Mouse (Mus musculus): Measurements from ENCODE around the gene Ccdc33. TPM values are rescaled to one million over a fixed set of nuclear protein-coding genes. Genes with fewer than 3 reads are reported as not detected.

Gene Ccdc33
- total and polyA plus RNA-seq, 3 experiments, result 0.21 to 1.0 TPM; not detected in 1

GRCm38 (mm10) chr9:58053544-58053943, 65.1 kb downstream of the Ccdc33 start:
- no peak overlapping the region for H3K4me3 ChIP-seq (replicated peaks in 1 of 3; ENCODE audit: low read depth in 2 of 3, low read length in 2 of 3, poor library complexity in 1 of 3)
- dilution Hi-C loops (cut with MboI; ENCODE audit: extremely low pct_ligation_motif_present, extremely low pct_unique_long_range_greater_than_20kb, low sequenced_read_pairs) (no loop called here), in situ Hi-C loops (cut with MboI; ENCODE audit: low pct_ligation_motif_present, low pct_unique_long_range_greater_than_20kb, low sequenced_read_pairs) (no loop called here)
- no peak for DNase-seq (ENCODE audit: extremely low read depth)
- H3K27me3 ChIP-seq (replicated peaks), result peaks cover 34% of the 10 kb centered on the region
- H3K27ac ChIP-seq (ENCODE audit: insufficient read depth, low read depth), result no peak overlapping the region
- no peak overlapping the region for H3K9ac ChIP-seq (ENCODE audit: insufficient read depth, low read depth)
- H3K79me2 ChIP-seq (replicated peaks; ENCODE audit: control insufficient read depth, extremely low read depth, insufficient read depth, poor library complexity, severe bottlenecking), result no peaks in the 10 kb centered on the region
- TF ChIP-seq UBTF (IDR thresholded peaks at IDR 0.05; ENCODE audit: low read depth, low read length) (no peak), IRF4 (IDR thresholded peaks at IDR 0.05; ENCODE audit: low read depth, low read length) (no peak), ZC3H11A (IDR thresholded peaks at IDR 0.05; ENCODE audit: low read depth, low read length) (no peak), EP300 (IDR thresholded peaks at IDR 0.05; ENCODE audit: low read length) (no peak), ELF1 (IDR thresholded peaks at IDR 0.05; ENCODE audit: low read depth, low read length) (no peak), HCFC1 (IDR thresholded peaks at IDR 0.05; ENCODE audit: low read depth, low read length) (no peak), ZMIZ1 (IDR thresholded peaks at IDR 0.05; ENCODE audit: low read depth, low read length) (no peak), SMC3 (IDR thresholded peaks at IDR 0.05; ENCODE audit: low read depth, low read length) (no peak)
- H3K36me3 ChIP-seq (replicated peaks in 1 of 2; ENCODE audit: control insufficient read depth in 1 of 2, insufficient read depth in 1 of 2, low read length in 1 of 2), result no peaks in the 10 kb centered on the region
- H3K4me1 ChIP-seq (ENCODE audit: control insufficient read depth in 1 of 2, insufficient read depth in 2 of 2), result peaks cover 0 to 16% of the 10 kb centered on the region in 2 experiments; a peak in 2 of 4 replicates
- H3K9me3 ChIP-seq (replicated peaks; ENCODE audit: low read length), result no peaks in the 10 kb centered on the region
- H3K4me2 ChIP-seq (ENCODE audit: insufficient read depth, low read depth, poor library complexity, severe bottlenecking), result no peak overlapping the region

GRCm38 (mm10) chr9:58053102-58053501, 65.5 kb downstream of the Ccdc33 start:
- H3K4me2 ChIP-seq (ENCODE audit: insufficient read depth, low read depth, poor library complexity, severe bottlenecking), result no peak overlapping the region
- H3K4me1 ChIP-seq (ENCODE audit: control insufficient read depth in 1 of 2, insufficient read depth in 2 of 2), result peaks cover 3 to 21% of the 10 kb centered on the region in 2 experiments; a peak in 3 of 4 replicates
- in situ Hi-C loops (cut with MboI; ENCODE audit: low pct_ligation_motif_present, low pct_unique_long_range_greater_than_20kb, low sequenced_read_pairs) (no loop called here), dilution Hi-C loops (cut with MboI; ENCODE audit: extremely low pct_ligation_motif_present, extremely low pct_unique_long_range_greater_than_20kb, low sequenced_read_pairs) (no loop called here)
- no peaks in the 10 kb centered on the region for H3K36me3 ChIP-seq (replicated peaks in 1 of 2; ENCODE audit: control insufficient read depth in 1 of 2, insufficient read depth in 1 of 2, low read length in 1 of 2)
- H3K27ac ChIP-seq (ENCODE audit: insufficient read depth, low read depth), result no peak overlapping the region
- no peak overlapping the region for H3K4me3 ChIP-seq (replicated peaks in 1 of 3; ENCODE audit: low read depth in 2 of 3, low read length in 2 of 3, poor library complexity in 1 of 3)
- H3K27me3 ChIP-seq (replicated peaks), result peaks cover 29% of the 10 kb centered on the region
- TF ChIP-seq MYC (IDR thresholded peaks at IDR 0.05; ENCODE audit: low read depth, low read length), result no peak
- no peak for TF ChIP-seq JUN (IDR thresholded peaks at IDR 0.05; ENCODE audit: insufficient read depth, low read depth, low read length)
- no peak for TF ChIP-seq HCFC1 (IDR thresholded peaks at IDR 0.05; ENCODE audit: low read depth, low read length)
- no peak for TF ChIP-seq NELFE (IDR thresholded peaks at IDR 0.05; ENCODE audit: low read depth, low read length)
- peak; percentile 69 for TF ChIP-seq RAD21 (IDR thresholded peaks at IDR 0.05; ENCODE audit: low read depth, low read length)
- TF ChIP-seq MEF2A (IDR thresholded peaks at IDR 0.05; ENCODE audit: borderline replicate concordance, low read depth, low read length), result no peak
- no peak for TF ChIP-seq RCOR1 (conservative IDR thresholded peaks at IDR 0.05; ENCODE audit: low read depth, low read length)
- peak; percentile 90 for TF ChIP-seq SMC3 (IDR thresholded peaks at IDR 0.05; ENCODE audit: low read depth, low read length)
- no peak for TF ChIP-seq MXI1 (IDR thresholded peaks at IDR 0.05; ENCODE audit: low read depth, low read length)
- TF ChIP-seq CTCF (conservative IDR thresholded peaks at IDR 0.05 in 1 of 2, IDR thresholded peaks at IDR 0.05 in 1 of 2; ENCODE audit: low read depth in 2 of 2, low read length in 2 of 2), result peak; percentile 22 to 86; a peak in 3 of 4 replicates
- TF ChIP-seq KAT2A (IDR thresholded peaks at IDR 0.05; ENCODE audit: insufficient replicate concordance, low read length), result no peak
- TF ChIP-seq MAZ (IDR thresholded peaks at IDR 0.05; ENCODE audit: low read depth, low read length), result no peak; the same call in 1 of the 2 replicates
- no peak for TF ChIP-seq NRF1 (IDR thresholded peaks at IDR 0.05; ENCODE audit: low read depth, low read length)
- TF ChIP-seq TBP (conservative IDR thresholded peaks at IDR 0.05; ENCODE audit: low read depth, low read length), result no peak
- TF ChIP-seq JUND (conservative IDR thresholded peaks at IDR 0.05; ENCODE audit: low read depth, low read length), result no peak
- no peak for TF ChIP-seq IRF4 (IDR thresholded peaks at IDR 0.05; ENCODE audit: low read depth, low read length)
- TF ChIP-seq UBTF (IDR thresholded peaks at IDR 0.05; ENCODE audit: low read depth, low read length), result no peak
- no peak for TF ChIP-seq ZKSCAN1 (IDR thresholded peaks at IDR 0.05; ENCODE audit: borderline replicate concordance, low read depth, low read length)
- peak; percentile 20; the same call in 1 of the 2 replicates for TF ChIP-seq ZC3H11A (IDR thresholded peaks at IDR 0.05; ENCODE audit: low read depth, low read length)
- TF ChIP-seq GABPA (IDR thresholded peaks at IDR 0.05; ENCODE audit: insufficient replicate concordance, low read depth, low read length), result no peak
- no peak for TF ChIP-seq CHD2 (IDR thresholded peaks at IDR 0.05; ENCODE audit: low read length)
- no peak overlapping the region for H3K9ac ChIP-seq (ENCODE audit: insufficient read depth, low read depth)
- DNase-seq (ENCODE audit: extremely low read depth), result peak; percentile 65
- H3K9me3 ChIP-seq (replicated peaks; ENCODE audit: low read length), result no peaks in the 10 kb centered on the region
- no peaks in the 10 kb centered on the region for H3K79me2 ChIP-seq (replicated peaks; ENCODE audit: control insufficient read depth, extremely low read depth, insufficient read depth, poor library complexity, severe bottlenecking)

All from CH12.LX (cell line).